Mouse (Mus musculus) myocyte (in vitro differentiated cells): ENCODE measurements around the gene Wdr95.

ENCODE experiments used
- CEBPB ChIP-seq: IDR thresholded peaks from 2 replicates; pipeline ENCODE4 v1.6.1; 2011; ENCODE audit warnings: mild to moderate bottlenecking, moderate library complexity; ENCODE audit not compliant: poor library complexity, insufficient read depth, severe bottlenecking
- E2F4 ChIP-seq: IDR thresholded peaks from one replicate; pipeline ENCODE4 v1.6.1; 2011; ENCODE audit warnings: mild to moderate bottlenecking, control low read depth, moderate library complexity; ENCODE audit not compliant: insufficient read depth
- MAX ChIP-seq: IDR thresholded peaks from one replicate; pipeline ENCODE4 v1.6.1; 2011; ENCODE audit warnings: low read depth, mild to moderate bottlenecking, control low read depth
- POLR2A ChIP-seq: IDR thresholded peaks from one replicate; pipeline ENCODE4 v1.6.1; 2011; ENCODE audit warnings: low read depth, mild to moderate bottlenecking, control low read depth, moderate library complexity; ENCODE audit not compliant: insufficient read length
- POLR2AphosphoS2 ChIP-seq: IDR thresholded peaks from one replicate; pipeline ENCODE4 v1.6.1; 2011; ENCODE audit warnings: low read depth, control low read depth; ENCODE audit not compliant: insufficient read length
- REST ChIP-seq: IDR thresholded peaks from one replicate; pipeline ENCODE4 v1.6.1; 2011; ENCODE audit warnings: mild to moderate bottlenecking, control low read depth, moderate library complexity; ENCODE audit not compliant: insufficient read depth, insufficient read length
- TCF12 ChIP-seq: IDR thresholded peaks from one replicate; pipeline ENCODE4 v1.6.1; 2011; ENCODE audit warnings: mild to moderate bottlenecking, control low read depth; ENCODE audit not compliant: poor library complexity, insufficient read depth, severe bottlenecking
- TCF3 ChIP-seq: IDR thresholded peaks from one replicate; pipeline ENCODE4 v1.6.1; 2011; ENCODE audit warnings: low read depth, control low read depth; ENCODE audit not compliant: insufficient read length
- USF1 ChIP-seq: IDR thresholded peaks from one replicate; pipeline ENCODE4 v1.6.1; 2011; ENCODE audit warnings: low read depth, mild to moderate bottlenecking, control low read depth, moderate library complexity

DNA sequence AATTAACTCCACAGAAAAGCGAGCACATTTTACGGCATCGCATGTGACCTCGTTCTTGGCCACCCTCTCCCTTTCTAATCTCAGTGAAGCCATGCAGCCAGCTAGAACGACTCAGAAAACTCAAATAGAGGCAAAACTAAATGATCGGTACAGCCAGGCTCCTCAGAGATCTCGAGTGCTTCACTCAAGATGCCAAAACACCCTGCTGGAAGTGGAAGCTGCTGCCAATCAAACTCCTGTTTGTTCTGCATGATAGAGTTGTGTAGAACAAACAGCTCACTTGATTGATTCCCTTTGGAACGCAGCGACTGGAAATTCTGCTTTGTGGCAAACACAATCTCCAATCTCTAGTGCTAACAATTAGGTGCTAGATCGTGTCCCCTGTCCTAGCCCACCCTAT is 48.5 kb downstream of the Wdr95 start:
- TF ChIP-seq POLR2A, result no peak
- TF ChIP-seq POLR2AphosphoS2, result no peak
- TF ChIP-seq USF1, result no peak
- no peak for TF ChIP-seq MAX
- TF ChIP-seq E2F4, result no peak
- TF ChIP-seq TCF3, result no peak
- no peak for TF ChIP-seq TCF12
- no peak for TF ChIP-seq REST
- no peak for TF ChIP-seq CEBPB
